In the genomic region with DNA sequence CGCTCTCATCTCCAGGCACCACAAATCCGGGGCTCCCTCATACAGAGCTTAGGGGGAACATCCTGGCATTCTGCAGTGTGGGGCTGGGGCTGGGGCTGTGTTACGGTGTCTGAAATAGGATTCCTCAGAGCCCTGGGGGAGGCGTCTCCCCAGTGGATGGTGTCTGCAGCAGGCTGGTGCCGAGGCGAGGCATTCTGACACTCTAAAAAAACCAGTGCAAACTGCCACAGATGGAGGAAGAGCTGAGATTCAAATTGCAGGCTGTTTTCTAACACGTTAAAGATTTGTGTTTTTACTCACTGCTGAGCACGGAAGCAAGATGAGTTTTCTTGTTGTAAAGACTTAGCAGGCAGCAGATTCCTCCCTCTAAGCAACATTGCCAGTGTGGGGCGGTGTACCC, we compare ENCODE assay signal across 12 mouse cellular contexts. TPM values are rescaled to one million over a fixed set of nuclear protein-coding genes. Genes with fewer than 3 reads are reported as not detected.
DNase-seq lines count a peak whose midpoint lies in the region; ATAC-seq lines count a peak whose summit lies in the region.
"Had no signal": no experiment of that assay in that cellular context is flagged by ENCODE, and none has a peak within 500 bp of the region (broad histone marks: within the 10 kb centered on the region; RNA-seq: fewer than 3 reads in every experiment).

No protein-coding gene starts in this region.

- H3K9ac ChIP-seq in forebrain, embryonic 15.5 days (replicated peaks) = no peak overlapping the region
- no peak overlapping the region for H3K9ac ChIP-seq in forebrain, embryonic 13.5 days
- H3K9ac ChIP-seq in hindbrain, embryonic 14.5 days = no peak overlapping the region; the same call in 1 of the 2 replicates

- no peak overlapping the region for H3K4me2 ChIP-seq in forebrain, embryonic 15.5 days (replicated peaks)
- H3K4me2 ChIP-seq in forebrain, embryonic 13.5 days = no peak overlapping the region
- H3K4me2 ChIP-seq in hindbrain, embryonic 14.5 days (replicated peaks) = no peak overlapping the region

- no peaks in the 10 kb centered on the region for H3K9me3 ChIP-seq in forebrain, embryonic 15.5 days
- H3K9me3 ChIP-seq in forebrain, embryonic 13.5 days (replicated peaks) = no peaks in the 10 kb centered on the region
- no peaks in the 10 kb centered on the region for H3K9me3 ChIP-seq in hindbrain, embryonic 14.5 days (ENCODE audit: control insufficient read depth, low read length)

- H3K36me3 ChIP-seq in forebrain, embryonic 15.5 days = no peaks in the 10 kb centered on the region
- no peaks in the 10 kb centered on the region for H3K36me3 ChIP-seq in forebrain, embryonic 13.5 days (ENCODE audit: poor library complexity, severe bottlenecking)
- no peaks in the 10 kb centered on the region for H3K36me3 ChIP-seq in hindbrain, embryonic 14.5 days (replicated peaks; ENCODE audit: control insufficient read depth, insufficient read depth)

- no peaks in the 10 kb centered on the region for H3K27me3 ChIP-seq in forebrain, embryonic 15.5 days
- no peaks in the 10 kb centered on the region for H3K27me3 ChIP-seq in forebrain, embryonic 13.5 days
- no peaks in the 10 kb centered on the region for H3K27me3 ChIP-seq in hindbrain, embryonic 14.5 days (ENCODE audit: control insufficient read depth, insufficient read depth, low read length)

- no peak overlapping the region for H3K4me3 ChIP-seq in forebrain, embryonic 15.5 days
- H3K4me3 ChIP-seq in forebrain, embryonic 13.5 days = no peak overlapping the region
- no peak overlapping the region for H3K4me3 ChIP-seq in hindbrain, embryonic 14.5 days (replicated peaks; ENCODE audit: low read length)

- H3K4me1 ChIP-seq in forebrain, embryonic 15.5 days = no peaks in the 10 kb centered on the region
- H3K4me1 ChIP-seq in forebrain, embryonic 13.5 days = no peaks in the 10 kb centered on the region
- H3K4me1 ChIP-seq in hindbrain, embryonic 14.5 days (replicated peaks; ENCODE audit: control insufficient read depth, insufficient read depth, low read length) = no peaks in the 10 kb centered on the region

- peak; percentile 41 to 46 for DNase-seq in frontal cortex, postnatal 14 days (ENCODE audit: low spot score in 2 of 2)
- DNase-seq in layer of hippocampus, postnatal 36 days = peak; percentile 27 to 29
- peak; percentile 73 to 75 for DNase-seq in right cerebral cortex, adult 2 months (ENCODE audit: low spot score in 2 of 2)
- no peak for DNase-seq in gastrocnemius, postnatal 4 days (ENCODE audit: low spot score in 2 of 2)
- no peak for DNase-seq in hindbrain, embryonic 14.5 days (ENCODE audit: low spot score)
- DNase-seq: adrenal gland, adult 8-10 months; heart, adult 18-20 months; lung, adult 18-20 months; thymus, postnatal 36 days had no signal

- 0 out of 2 replicates have a peak overlapping the region, but pooled peaks have one; percentile 14 for H3K27ac ChIP-seq in forebrain, embryonic 15.5 days (replicated peaks)
- no peak overlapping the region for H3K27ac ChIP-seq in forebrain, embryonic 13.5 days
- no peak overlapping the region for H3K27ac ChIP-seq in hindbrain, embryonic 14.5 days

- 0 out of 2 replicates have a peak, but pooled peaks have one; percentile 20 for ATAC-seq in forebrain, embryonic 15.5 days (replicated peaks)
- ATAC-seq in forebrain, embryonic 13.5 days = no peak
- ATAC-seq in hindbrain, embryonic 14.5 days (ENCODE audit: low FRiP score) = no peak
- ATAC-seq in erythroblast, adult 5-6 weeks (replicated peaks; ENCODE audit: low FRiP score, poor library complexity, severe bottlenecking) = no peak

- WGBS in forebrain, embryonic 15.5 days = 47% methylated on average over 9 of the region's 9 CpGs
- 63% methylated on average over 9 of the region's 9 CpGs for WGBS in forebrain, embryonic 13.5 days
- 56% methylated on average over 9 of the region's 9 CpGs for WGBS in hindbrain, embryonic 14.5 days

RNA-seq across cellular contexts. Expression of a gene that starts 33.0 kb away (rescaled TPM):
- polyA plus RNA-seq in forebrain, embryonic 15.5 days (2015; fragmentation: Nextera tagmentation; extraction: Ambion mirVana) = 13.9 and 16.4 TPM in 2 replicates
- 25.9 and 31.9 TPM in 2 replicates for polyA plus RNA-seq in forebrain, embryonic 13.5 days (2015; fragmentation: Nextera tagmentation; extraction: Ambion mirVana)
- 10 to 100 TPM; 14.2 to 14.5 TPM for total RNA-seq in layer of hippocampus, postnatal 36 days (2021)
- total RNA-seq in gastrocnemius, postnatal 4 days (2021) = 10 to 100 TPM; 25.3 to 26.2 TPM
- 16.8 and 19.6 TPM in 2 replicates for polyA plus RNA-seq in hindbrain, embryonic 14.5 days (2014; fragmentation: Nextera tagmentation; extraction: Ambion mirVana)
- 18.8 and 62.1 TPM in 2 replicates for total RNA-seq in erythroblast, adult 5-6 weeks (2015; ENCODE audit: low replicate concordance)
- total RNA-seq in erythroblast, adult 5-6 weeks (2017; ENCODE audit: low replicate concordance) = 50.2 and 65.5 TPM in 2 replicates

RNA-seq across cellular contexts. Expression of a gene that starts 42.7 kb away (rescaled TPM):
- polyA plus RNA-seq in forebrain, embryonic 15.5 days (2015; fragmentation: Nextera tagmentation; extraction: Ambion mirVana) = 16.8 and 17.7 TPM in 2 replicates
- polyA plus RNA-seq in forebrain, embryonic 13.5 days (2015; fragmentation: Nextera tagmentation; extraction: Ambion mirVana) = 12.5 and 14.0 TPM in 2 replicates
- total RNA-seq in layer of hippocampus, postnatal 36 days (2021) = 10 to 100 TPM; 25.7 to 26.3 TPM
- 10 to 100 TPM; 12.2 to 14.0 TPM for total RNA-seq in gastrocnemius, postnatal 4 days (2021)
- polyA plus RNA-seq in hindbrain, embryonic 14.5 days (2014; fragmentation: Nextera tagmentation; extraction: Ambion mirVana) = 29.2 and 33.9 TPM in 2 replicates
- 4.8 and 10.6 TPM in 2 replicates for total RNA-seq in erythroblast, adult 5-6 weeks (2015; ENCODE audit: low replicate concordance)
- total RNA-seq in erythroblast, adult 5-6 weeks (2017; ENCODE audit: low replicate concordance) = 7.7 and 8.8 TPM in 2 replicates

Comparison
In these comparisons a context has a peak if more than half of its experiments do, and no peak if none do; other contexts are left out.
1. DNase-seq: peak in frontal cortex, postnatal 14 days (2 of 2), layer of hippocampus, postnatal 36 days (2 of 2) and right cerebral cortex, adult 2 months (2 of 2); none in gastrocnemius, postnatal 4 days (0 of 2) and hindbrain, embryonic 14.5 days (single experiment).